Mouse (Mus musculus): ENCODE data around the gene Ubl3.

DNA sequence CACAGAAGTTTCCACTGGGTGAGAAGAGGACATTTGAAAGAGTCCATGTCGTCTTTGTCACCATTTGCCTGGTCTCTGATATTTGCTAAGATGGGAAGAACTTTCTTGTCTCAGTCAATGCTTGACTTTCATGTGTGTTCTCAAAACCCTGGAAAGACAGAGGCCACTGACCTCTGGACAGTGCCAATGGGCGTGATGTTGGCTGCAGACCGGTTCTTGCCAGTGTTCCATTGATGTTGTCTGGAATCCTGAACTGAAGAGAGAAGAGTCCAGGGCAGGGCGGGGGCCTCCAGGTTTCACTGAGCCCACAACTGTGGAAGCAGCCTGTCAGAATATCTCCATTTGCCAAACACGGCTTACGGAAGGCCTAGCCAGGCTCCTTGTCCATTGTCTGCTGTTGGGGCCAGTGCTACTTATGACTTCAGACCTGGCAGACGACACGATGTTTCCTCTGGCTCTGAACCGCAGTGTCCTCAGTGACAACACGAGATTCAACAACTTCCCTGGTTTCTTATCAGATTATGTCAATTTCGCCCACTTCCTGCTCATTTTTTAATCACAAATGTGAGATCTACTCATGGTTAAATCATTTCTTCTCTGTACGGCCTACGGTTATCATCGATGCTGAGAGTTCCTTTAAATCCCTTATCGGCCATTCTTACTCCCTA lies 43.6 kb upstream of the Ubl3 start:
- TF ChIP-seq POLR2AphosphoS2 (IDR thresholded peaks at IDR 0.05; ENCODE audit: insufficient read length, low read depth): no peak
- no peak for TF ChIP-seq POLR2A (IDR thresholded peaks at IDR 0.05; ENCODE audit: insufficient read length, low read depth)
- TF ChIP-seq TCF12 (IDR thresholded peaks at IDR 0.05; ENCODE audit: insufficient read depth, poor library complexity, severe bottlenecking): no peak
- no peak for TF ChIP-seq MYOD1 (IDR thresholded peaks at IDR 0.05; ENCODE audit: control insufficient read depth in 1 of 3, insufficient read length in 2 of 3, low read depth in 2 of 3)
- TF ChIP-seq MAX (IDR thresholded peaks at IDR 0.05; ENCODE audit: low read depth): no peak
- TF ChIP-seq E2F4 (IDR thresholded peaks at IDR 0.05; ENCODE audit: insufficient read depth): no peak

Data from myocyte (in vitro differentiated cells).